Mouse (Mus musculus): ENCODE measurements around the gene Mavs. TPM values are rescaled to one million over a fixed set of nuclear protein-coding genes. Genes with fewer than 3 reads are reported as not detected.
A peak's percentile ranks its signal among the peaks of the same experiment; 100 is the strongest.

The Mavs gene
- polyA plus RNA-seq (2015; fragmentation: Nextera tagmentation; extraction: Ambion mirVana), result 16.6 and 16.7 TPM in 2 replicates

- no peaks in the 10 kb centered on the region for H3K27me3 ChIP-seq
- 10% methylated on average over 29 of the region's 29 CpGs for WGBS
- no peaks in the 10 kb centered on the region for H3K9me3 ChIP-seq
- ATAC-seq (ENCODE audit: low FRiP score, low read depth), result peak; percentile 100
- peak within 1 kb of the TSS; percentile 87 for H3K9ac ChIP-seq
- H3K36me3 ChIP-seq, result peaks cover 9% of the 10 kb centered on the region; the same call in 1 of the 2 replicates
- H3K4me2 ChIP-seq (replicated peaks), result peak within 1 kb of the TSS; percentile 93
- peak within 1 kb of the TSS; percentile 58; the same call in 1 of the 2 replicates for H3K27ac ChIP-seq
- peaks cover 21% of the 10 kb centered on the region for H3K4me1 ChIP-seq
- H3K4me3 ChIP-seq, result peak within 1 kb of the TSS; percentile 72
These were observed at the start of gene Mavs for GRCm38 (mm10) chr2:131233307-131234126. Gene Mavs (plus strand): TSS chr2:131234063.

DNA sequence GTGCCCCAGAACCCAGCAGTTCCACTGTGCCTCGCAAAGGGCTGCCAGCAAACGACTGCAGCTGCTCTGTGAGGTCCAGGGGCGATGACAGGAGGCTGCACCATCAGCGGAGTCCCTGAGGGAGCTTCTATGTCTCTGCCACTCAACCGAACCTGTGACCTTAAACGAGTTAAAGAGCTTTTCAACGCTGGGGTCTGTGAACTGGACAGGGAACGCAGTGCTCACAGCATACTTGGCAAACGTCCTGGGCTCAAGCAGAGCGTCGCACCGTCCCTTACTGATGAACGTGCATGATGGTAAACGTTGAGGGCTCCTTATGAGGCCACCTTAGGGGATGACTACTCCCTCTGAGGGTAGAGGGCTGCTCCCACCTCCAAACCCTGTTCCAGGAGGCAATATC, 47.5 kb upstream of the Mavs start:
- WGBS, result 2% methylated on average over 14 of the region's 14 CpGs
- peak overlapping the region; percentile 71 for H3K4me3 ChIP-seq
- no peak; the same call in 1 of the 2 replicates for ATAC-seq (ENCODE audit: low FRiP score, low read depth)
- peaks cover 43% of the 10 kb centered on the region for H3K4me1 ChIP-seq
- no peaks in the 10 kb centered on the region for H3K9me3 ChIP-seq
- peaks cover 14% of the 10 kb centered on the region for H3K36me3 ChIP-seq
- peak overlapping the region; percentile 92 for H3K4me2 ChIP-seq (replicated peaks)
- peak overlapping the region; percentile 81 for H3K9ac ChIP-seq
- H3K27me3 ChIP-seq, result no peaks in the 10 kb centered on the region
- H3K27ac ChIP-seq, result peak overlapping the region; percentile 16; the same call in 1 of the 2 replicates

DNA sequence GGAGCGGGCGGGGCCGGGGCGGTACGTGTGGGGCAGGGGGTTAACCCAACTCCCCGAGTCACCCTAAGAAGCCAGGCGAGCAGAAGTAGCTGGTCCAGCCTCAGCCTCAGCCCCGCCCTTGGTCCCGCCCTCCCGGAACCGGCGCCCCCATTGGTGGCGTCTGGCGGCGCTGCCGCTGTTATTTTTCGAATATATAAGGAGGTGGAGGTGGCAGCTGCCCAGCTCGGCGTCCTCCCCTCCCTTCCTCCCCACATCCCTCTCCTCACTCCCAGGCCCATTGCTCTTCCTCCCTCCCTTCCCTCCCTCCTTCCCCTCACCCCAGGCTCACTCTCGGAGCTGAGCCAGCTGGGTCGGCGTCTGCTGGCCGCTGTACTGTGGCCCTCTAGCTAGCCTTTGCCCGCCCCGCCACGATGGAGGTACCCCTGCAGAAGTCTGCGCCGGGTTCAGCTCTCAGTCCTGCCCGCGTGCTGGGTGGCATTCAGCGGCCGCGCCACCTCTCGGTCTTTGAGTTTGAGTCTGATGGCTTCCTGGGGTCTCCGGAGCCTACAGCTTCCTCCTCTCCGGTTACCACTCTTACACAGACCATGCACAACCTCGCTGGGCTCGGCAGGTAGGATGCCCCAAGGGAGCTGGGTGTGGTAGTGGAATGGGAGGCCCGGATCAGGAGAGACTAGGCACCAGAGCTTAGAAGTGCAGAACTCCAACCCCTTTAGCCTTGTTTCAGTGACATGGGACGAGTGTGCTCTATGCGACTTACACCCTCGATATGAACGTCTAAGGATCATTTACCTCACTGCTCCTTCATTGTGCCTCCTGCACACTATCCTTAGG, 46.9 kb upstream of the Mavs start, which contains the start of the genes Cdc25b and Spef1:
Gene Cdc25b, plus strand, starts transcription at position 179 of the 831 bp plus-strand sequence.
Gene Spef1, minus strand, starts transcription at position 512 of the 831 bp plus-strand sequence.
- H3K36me3 ChIP-seq, result peaks cover 20% of the 10 kb centered on the region
- H3K4me2 ChIP-seq (replicated peaks), result peak within 1 kb of the TSS; percentile 92
- no peaks in the 10 kb centered on the region for H3K27me3 ChIP-seq
- under 1% methylated on average over 43 of the region's 43 CpGs for WGBS
- peaks cover 43% of the 10 kb centered on the region for H3K4me1 ChIP-seq
- H3K9me3 ChIP-seq, result no peaks in the 10 kb centered on the region
- H3K9ac ChIP-seq, result peak within 1 kb of the TSS; percentile 81
- peak; percentile 91 for ATAC-seq (ENCODE audit: low FRiP score, low read depth)
- H3K4me3 ChIP-seq, result peak within 1 kb of the TSS; percentile 71
- peak within 1 kb of the TSS; percentile 77 for H3K27ac ChIP-seq

DNA sequence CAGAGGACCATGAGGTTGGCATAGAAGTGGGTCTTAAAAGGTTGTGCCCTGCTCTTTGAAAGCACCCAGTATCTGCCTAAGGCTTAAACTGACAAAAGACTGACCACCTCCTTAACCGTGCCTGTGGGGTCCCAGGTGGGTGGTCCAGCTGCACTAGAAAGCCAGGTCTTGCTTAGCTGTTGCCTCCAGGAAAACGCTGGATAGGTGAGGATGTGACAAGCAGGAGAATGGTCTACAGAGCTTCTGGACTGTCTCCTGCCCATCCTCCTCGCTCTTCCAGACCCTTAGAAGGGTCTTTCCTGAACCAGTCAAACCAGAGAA, 46.3 kb upstream of the Mavs start:
- WGBS, result 15% methylated on average over 3 of the region's 3 CpGs
- Histone ChIP-seq H3K9ac (peak overlapping the region; percentile 81), H3K4me1 (peaks cover 43% of the 10 kb centered on the region), H3K9me3 (no peaks in the 10 kb centered on the region), H3K4me3 (peak overlapping the region; percentile 71), H3K27me3 (no peaks in the 10 kb centered on the region), H3K4me2 (replicated peaks) (peak overlapping the region; percentile 92), H3K36me3 (peaks cover 24% of the 10 kb centered on the region), H3K27ac (peak overlapping the region; percentile 77; the same call in 1 of the 2 replicates)
- ATAC-seq (ENCODE audit: low FRiP score, low read depth), result no peak

DNA sequence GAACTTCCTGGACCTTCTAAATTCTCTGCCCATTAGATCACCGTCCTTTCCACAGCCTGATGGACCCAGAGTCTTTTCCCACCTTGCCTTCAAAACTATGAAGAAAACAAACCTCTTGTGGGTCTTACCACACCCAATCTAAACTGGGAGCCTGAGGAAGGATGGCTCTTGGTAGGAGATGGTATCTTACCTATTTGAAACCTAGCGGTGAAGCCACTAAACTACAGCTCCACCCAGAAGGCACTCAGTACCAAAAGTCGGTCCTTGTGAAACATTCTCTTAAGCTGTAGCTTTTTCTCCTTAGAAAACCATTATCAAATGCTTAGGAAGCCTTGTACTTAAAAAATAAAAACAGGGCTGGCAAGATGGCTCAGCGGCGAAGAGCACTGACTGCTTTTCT, 45.6 kb upstream of the Mavs start:
- 95% methylated on average over 5 of the region's 5 CpGs for WGBS
- H3K36me3 ChIP-seq, result peaks cover 31% of the 10 kb centered on the region
- H3K27me3 ChIP-seq, result no peaks in the 10 kb centered on the region
- peak overlapping the region; percentile 92 for H3K4me2 ChIP-seq (replicated peaks)
- ATAC-seq (ENCODE audit: low FRiP score, low read depth), result no peak
- peaks cover 43% of the 10 kb centered on the region for H3K4me1 ChIP-seq
- H3K27ac ChIP-seq, result no peak overlapping the region
- H3K4me3 ChIP-seq, result no peak overlapping the region; the same call in 1 of the 2 replicates
- no peaks in the 10 kb centered on the region for H3K9me3 ChIP-seq
- no peak overlapping the region for H3K9ac ChIP-seq

GRCm38 (mm10) chr2:131189521-131190309, 44.1 kb upstream of the Mavs start:
- H3K4me3 ChIP-seq, result no peak overlapping the region
- 0 out of 2 replicates have a peak overlapping the region, but pooled peaks have one; percentile 5 for H3K9ac ChIP-seq
- ATAC-seq (ENCODE audit: low FRiP score, low read depth), result no peak; the same call in 1 of the 2 replicates
- H3K4me1 ChIP-seq, result peaks cover 43% of the 10 kb centered on the region
- no peaks in the 10 kb centered on the region for H3K27me3 ChIP-seq
- H3K4me2 ChIP-seq (replicated peaks), result no peak overlapping the region
- 46% methylated on average over 5 of the region's 5 CpGs for WGBS
- H3K27ac ChIP-seq, result peak overlapping the region; percentile 29; the same call in 1 of the 2 replicates
- no peaks in the 10 kb centered on the region for H3K9me3 ChIP-seq
- peaks cover 45% of the 10 kb centered on the region for H3K36me3 ChIP-seq

GRCm38 (mm10) chr2:131190344-131191004, 43.4 kb upstream of the Mavs start:
- no peaks in the 10 kb centered on the region for H3K27me3 ChIP-seq
- WGBS, result 34% methylated on average over 10 of the region's 10 CpGs
- H3K36me3 ChIP-seq, result peaks cover 53% of the 10 kb centered on the region
- no peak overlapping the region; the same call in 1 of the 2 replicates for H3K27ac ChIP-seq
- ATAC-seq (ENCODE audit: low FRiP score, low read depth), result peak; percentile 13; the same call in 1 of the 2 replicates
- no peaks in the 10 kb centered on the region for H3K9me3 ChIP-seq
- H3K9ac ChIP-seq, result 0 out of 2 replicates have a peak overlapping the region, but pooled peaks have one; percentile 5
- H3K4me2 ChIP-seq (replicated peaks), result no peak overlapping the region
- H3K4me3 ChIP-seq, result no peak overlapping the region
- H3K4me1 ChIP-seq, result peaks cover 43% of the 10 kb centered on the region

DNA sequence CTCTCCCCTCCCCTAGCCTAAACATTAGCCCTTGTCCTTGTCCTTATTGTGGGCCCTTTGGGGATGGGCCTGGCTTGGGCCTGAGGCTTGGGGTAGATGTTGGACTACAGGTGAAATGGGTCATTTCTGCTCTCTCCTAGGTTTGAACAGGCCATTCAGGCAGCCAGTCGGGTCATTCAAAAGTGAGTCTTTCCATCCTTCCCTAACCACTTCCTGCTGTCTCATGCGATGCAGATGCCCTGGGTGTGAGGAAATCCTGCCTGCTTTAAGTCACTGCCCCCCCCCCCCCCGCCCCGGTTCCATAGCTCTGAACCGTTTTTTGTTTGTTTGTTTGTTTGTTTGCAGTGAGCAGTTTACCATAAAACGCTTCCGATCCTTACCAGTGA, 42.9 kb upstream of the Mavs start:
- H3K27me3 ChIP-seq, result no peaks in the 10 kb centered on the region
- 80% methylated on average over 7 of the region's 7 CpGs for WGBS
- ATAC-seq (ENCODE audit: low FRiP score, low read depth), result no peak
- no peak overlapping the region for H3K4me3 ChIP-seq
- H3K4me2 ChIP-seq (replicated peaks), result no peak overlapping the region
- H3K4me1 ChIP-seq, result peaks cover 38% of the 10 kb centered on the region
- H3K27ac ChIP-seq, result no peak overlapping the region
- H3K9ac ChIP-seq, result no peak overlapping the region
- peaks cover 58% of the 10 kb centered on the region for H3K36me3 ChIP-seq
- no peaks in the 10 kb centered on the region for H3K9me3 ChIP-seq

GRCm38 (mm10) chr2:131196606-131197316, 37.1 kb upstream of the Mavs start:
- Histone ChIP-seq H3K27ac (no peak overlapping the region), H3K9me3 (no peaks in the 10 kb centered on the region), H3K4me3 (no peak overlapping the region), H3K36me3 (peaks cover 81% of the 10 kb centered on the region), H3K9ac (no peak overlapping the region), H3K4me2 (replicated peaks) (no peak overlapping the region), H3K4me1 (no peaks in the 10 kb centered on the region), H3K27me3 (no peaks in the 10 kb centered on the region)
- WGBS, result 89% methylated on average over 16 of the region's 16 CpGs
- ATAC-seq (ENCODE audit: low FRiP score, low read depth), result no peak

DNA sequence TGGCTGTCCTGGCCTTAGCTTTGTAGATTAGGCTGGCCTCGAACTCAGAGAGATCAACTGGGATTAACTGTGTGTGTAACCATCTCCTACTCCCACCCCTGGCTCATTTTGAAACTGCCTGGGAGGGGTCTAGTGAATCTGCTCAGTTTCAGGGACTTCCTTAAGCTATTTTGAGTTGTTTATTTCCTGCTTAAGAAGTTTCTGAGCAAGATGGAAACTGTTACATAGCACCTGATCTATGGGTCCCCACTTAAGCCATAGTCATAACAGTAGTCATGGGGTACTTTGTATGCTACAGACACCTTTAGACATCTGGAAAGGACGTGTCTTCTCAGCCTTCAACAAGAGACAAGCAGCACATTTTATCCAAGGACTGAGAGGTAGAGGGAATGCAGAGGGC, 33.2 kb upstream of the Mavs start:
- ATAC-seq (ENCODE audit: low FRiP score, low read depth), result no peak
- WGBS, result 81% methylated on average over 2 of the region's 2 CpGs
- no peaks in the 10 kb centered on the region for H3K27me3 ChIP-seq
- no peak overlapping the region for H3K4me3 ChIP-seq
- no peak overlapping the region for H3K4me2 ChIP-seq (replicated peaks)
- H3K9me3 ChIP-seq, result no peaks in the 10 kb centered on the region
- no peak overlapping the region for H3K27ac ChIP-seq
- no peak overlapping the region for H3K9ac ChIP-seq
- H3K36me3 ChIP-seq, result peaks cover 44% of the 10 kb centered on the region
- H3K4me1 ChIP-seq, result peaks cover 14% of the 10 kb centered on the region
